Mouse (Mus musculus) embryo, embryonic 10 days (tissue): ENCODE results near the gene Cxcl9.
A peak's percentile ranks its signal among the peaks of the same experiment; 100 is the strongest.

Source experiments
- DNase-seq: peaks from one replicate; pipeline ENCODE4 v3.0.0-alpha.2; 2015; ENCODE audit warnings: low spot score

Gene Cxcl9

GRCm38 (mm10) chr5:92336743-92337142 lies 8.9 kb upstream of the Cxcl9 start:
- DNase-seq, result no peak

GRCm38 (mm10) chr5:92332359-92332840 lies 4.5 kb upstream of the Cxcl9 start:
- no peak for DNase-seq

- DNase-seq, result no peak
Observed at GRCm38 (mm10) chr5:92331635-92332338, 3.9 kb upstream of the Cxcl9 start, which contains the start of gene Art3. Gene Art3, plus strand, starts transcription at chr5:92331827.

- no peak for DNase-seq
Observed at GRCm38 (mm10) chr5:92331122-92331521, 3.2 kb upstream of the Cxcl9 start.

- DNase-seq, result no peak
Observed at GRCm38 (mm10) chr5:92327367-92327766, 512 bp downstream of the Cxcl9 start.

- DNase-seq, result no peak
Observed at GRCm38 (mm10) chr5:92323264-92323663, 4.6 kb downstream of the Cxcl9 start.

- no peak for DNase-seq
Observed at GRCm38 (mm10) chr5:92322612-92323011, 5.3 kb downstream of the Cxcl9 start.

GRCm38 (mm10) chr5:92321631-92322400 lies 6.1 kb downstream of the Cxcl9 start:
- DNase-seq, result no peak

GRCm38 (mm10) chr5:92318596-92318995 lies 9.3 kb downstream of the Cxcl9 start:
- DNase-seq, result no peak

GRCm38 (mm10) chr5:92318119-92318518 lies 9.8 kb downstream of the Cxcl9 start:
- no peak for DNase-seq

GRCm38 (mm10) chr5:92313776-92314175 lies 14.1 kb downstream of the Cxcl9 start:
- no peak for DNase-seq

GRCm38 (mm10) chr5:92312046-92312715 lies 15.7 kb downstream of the Cxcl9 start:
- DNase-seq, result peak; percentile 82

GRCm38 (mm10) chr5:92309681-92310511 lies 18.0 kb downstream of the Cxcl9 start, which contains the start of gene Sdad1:
Gene Sdad1, minus strand, starts transcription at chr5:92310479.
- DNase-seq, result peak; percentile 98

GRCm38 (mm10) chr5:92304291-92304690 lies 23.6 kb downstream of the Cxcl9 start:
- no peak for DNase-seq

GRCm38 (mm10) chr5:92302149-92302840 lies 25.6 kb downstream of the Cxcl9 start:
- DNase-seq, result no peak

GRCm38 (mm10) chr5:92294525-92294924 lies 33.4 kb downstream of the Cxcl9 start:
- DNase-seq, result no peak

- DNase-seq, result no peak
Observed at GRCm38 (mm10) chr5:92291652-92292414, 36.0 kb downstream of the Cxcl9 start.

GRCm38 (mm10) chr5:92287840-92288239 lies 40.0 kb downstream of the Cxcl9 start:
- DNase-seq, result no peak

- peak; percentile 14 for DNase-seq
Observed at GRCm38 (mm10) chr5:92283107-92283506, 44.8 kb downstream of the Cxcl9 start.

GRCm38 (mm10) chr5:92282571-92282970 lies 45.3 kb downstream of the Cxcl9 start:
- DNase-seq, result no peak
